Mouse (Mus musculus) left cerebral cortex, postnatal 10 days (tissue): ENCODE data around the gene Gpx8. TPM values are rescaled to one million over a fixed set of nuclear protein-coding genes. Genes with fewer than 3 reads are reported as not detected.
A peak's percentile ranks its signal among the peaks of the same experiment; 100 is the strongest.

ENCODE experiments used
- microRNA-seq: library from miRNA; unstranded; fragments of <30 nt; microRNA quantifications from one replicate; pipeline ENCODE4 v1.2.0, GENCODE M21; 2022
- total RNA-seq, 2 experiments: library from RNA; stranded (reverse); gene quantifications; 2 replicates each; pipeline ENCODE4 v1.2.3; 2021

Gpx8 gene
- total RNA-seq, 2 experiments from 2014 or later: 13.9 to 16.3 TPM

Small RNA genes lying within 50 kb of the gene (microRNA-seq; reads per million reads assigned to microRNA genes)
- gene Mir449a (149 reads per million, percentile 60 among the genes with 10 or more reads in this experiment), gene Mir449b (not detected), gene Mir449c (0.86 reads per million)

Other genes with a start within 250 kb of the Gpx8 start
- gene Plpp1, start 245.6 kb downstream of the Gpx8 start, total RNA-seq: 10 to 100 TPM; 30.0 to 30.1 TPM
- 10 to 100 TPM; 39.9 to 41.1 TPM for gene Mtrex, start 119.0 kb downstream of the Gpx8 start, total RNA-seq
- gene Dhx29, start 119.0 kb downstream of the Gpx8 start, total RNA-seq: 10 to 100 TPM; 21.8 to 24.0 TPM
- gene Ccno, start 58.6 kb downstream of the Gpx8 start, total RNA-seq: 1 to 10 TPM in 1 of 2 experiments, under 1 TPM in 1; 0.97 to 1.5 TPM
- under 1 TPM; 0.13 to 0.24 TPM for gene Mcidas, start 52.6 kb downstream of the Gpx8 start, total RNA-seq
- gene Cdc20b, start 11.3 kb downstream of the Gpx8 start, total RNA-seq: not detected
- gene Gzma, start 54.6 kb upstream of the Gpx8 start, total RNA-seq: not detected
- gene Esm1, start 163.2 kb upstream of the Gpx8 start, total RNA-seq: under 1 TPM; 0.84 to 0.87 TPM
- gene Gzmk, start 179.5 kb upstream of the Gpx8 start, total RNA-seq: under 1 TPM in 1 of 2 experiments, not detected in 1; 0.26 TPM
- gene BC067074, start 246.7 kb upstream of the Gpx8 start, total RNA-seq: 1 to 10 TPM; 1.3 to 1.4 TPM